Mouse (Mus musculus): ENCODE data around the gene Vmn1r93. TPM values are rescaled to one million over a fixed set of nuclear protein-coding genes. Genes with fewer than 3 reads are reported as not detected.
"Not testable (repeated sequence)": the region's sequence is repeated elsewhere in the genome, so short reads cannot be mapped to it uniquely, and the experiment has no call there.

Vmn1r93 gene
- not detected for polyA plus RNA-seq (2017; shearing (Covaris generic))

DNA sequence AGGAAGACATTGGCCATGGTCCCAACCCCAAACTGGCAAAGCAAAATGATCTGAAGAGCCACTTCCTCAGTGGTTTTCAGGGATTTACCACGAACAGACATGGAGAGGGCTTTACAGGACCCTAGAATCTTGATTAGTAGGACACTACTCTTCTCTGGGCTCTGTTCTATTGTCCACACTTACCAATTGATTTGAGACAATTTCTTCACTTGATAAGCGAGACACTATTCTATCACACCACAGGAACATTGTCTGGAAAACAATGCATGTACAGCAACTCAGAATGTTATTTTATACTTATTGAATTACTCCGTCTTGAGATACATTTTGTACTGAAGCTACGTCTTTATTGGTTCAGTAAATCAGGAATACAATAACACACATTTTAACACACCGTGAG lies at the start of gene Vmn1r93:
TSS of gene Vmn1r93 (minus strand) at position 101 of the 400 bp plus-strand sequence.
- not testable (repeated sequence) for ATAC-seq

- ATAC-seq = not testable (repeated sequence)
Measured at GRCm38 (mm10) chr7:20168277-20168676, 29.4 kb upstream of the Vmn1r93 start, which contains the start of gene Vmn1r94. TSS of gene Vmn1r94 (minus strand) at chr7:20168377.

GRCm38 (mm10) chr7:20122479-20122878 lies 16.4 kb downstream of the Vmn1r93 start, which contains the start of gene Gm16442:
TSS of gene Gm16442 (minus strand) at chr7:20122579.
- not testable (repeated sequence) for ATAC-seq

GRCm38 (mm10) chr7:20099380-20099779 lies 39.5 kb downstream of the Vmn1r93 start, which contains the start of gene Vmn1r91:
TSS of gene Vmn1r91 (plus strand) at chr7:20099680.
- not testable (repeated sequence) for ATAC-seq

Other genes with a start within 250 kb of the Vmn1r93 start
- gene Pvr, start 217.9 kb downstream of the Vmn1r93 start, polyA plus RNA-seq (2017; shearing (Covaris generic)) = 10 to 100 TPM; 22.2 to 24.7 TPM
- 10 to 100 TPM; 11.1 to 17.6 TPM for gene Igsf23, start 188.3 kb downstream of the Vmn1r93 start, polyA plus RNA-seq (2017; shearing (Covaris generic))
- gene Ceacam20, start 173.7 kb downstream of the Vmn1r93 start, polyA plus RNA-seq (2017; shearing (Covaris generic)) = not detected
- gene Nlrp9b, start 147.6 kb downstream of the Vmn1r93 start, polyA plus RNA-seq (2017; shearing (Covaris generic)) = not detected
- not detected for gene Vmn1r91, start 39.4 kb downstream of the Vmn1r93 start, polyA plus RNA-seq (2017; shearing (Covaris generic))
- gene Gm16442, start 16.5 kb downstream of the Vmn1r93 start, polyA plus RNA-seq (2017; shearing (Covaris generic)) = not detected
- not detected for gene Vmn1r94, start 29.3 kb upstream of the Vmn1r93 start, polyA plus RNA-seq (2017; shearing (Covaris generic))
- not detected for gene Vmn1r95, start 54.6 kb upstream of the Vmn1r93 start, polyA plus RNA-seq (2017; shearing (Covaris generic))
- gene Gm6164, start 66.5 kb upstream of the Vmn1r93 start, polyA plus RNA-seq (2017; shearing (Covaris generic)) = not detected
- gene Gm4498, start 94.7 kb upstream of the Vmn1r93 start, polyA plus RNA-seq (2017; shearing (Covaris generic)) = not detected
- not detected for gene Gm5890, start 123.7 kb upstream of the Vmn1r93 start, polyA plus RNA-seq (2017; shearing (Covaris generic))
- not detected for gene Gm4133, start 195.0 kb upstream of the Vmn1r93 start, polyA plus RNA-seq (2017; shearing (Covaris generic))
- not detected for gene Gm5728, start 236.3 kb upstream of the Vmn1r93 start, polyA plus RNA-seq (2017; shearing (Covaris generic))